Mouse (Mus musculus) T-helper 1 cell (primary cell): ENCODE measurements around the gene Cxcl1.
"Not testable (repeated sequence)": the region's sequence is repeated elsewhere in the genome, so short reads cannot be mapped to it uniquely, and the experiment has no call there.

Experiments
- in situ Hi-C: fragments of 300-600 bp; cut with MboI, MseI; formaldehyde crosslinking; loops from one replicate; pipeline ENCODE4 v1.15.1; 2025; ENCODE audit warnings: high pct_unique_total_duplicates

Gene Cxcl1

GRCm38 (mm10) chr5:90890519-90891463, at the start of gene Cxcl1:
Gene Cxcl1, plus strand, starts transcription at chr5:90891241.
- in situ Hi-C loops, result loop anchor here (25.0 kb wide), 1 partner anchor 703 kb away; no protein-coding TSS in a partner anchor

GRCm38 (mm10) chr5:90843891-90844290, 47.1 kb upstream of the Cxcl1 start:
- in situ Hi-C loops, result no loop called here

GRCm38 (mm10) chr5:90850096-90850495, 40.9 kb upstream of the Cxcl1 start:
- in situ Hi-C loops, result not testable (repeated sequence)

GRCm38 (mm10) chr5:90851391-90851790, 39.6 kb upstream of the Cxcl1 start:
- in situ Hi-C loops, result not testable (repeated sequence)

- in situ Hi-C loops, result no loop called here
Measured at GRCm38 (mm10) chr5:90853206-90853605, 37.8 kb upstream of the Cxcl1 start.

- in situ Hi-C loops, result no loop called here
Measured at GRCm38 (mm10) chr5:90855308-90856230, 35.5 kb upstream of the Cxcl1 start.

GRCm38 (mm10) chr5:90857463-90857862, 33.6 kb upstream of the Cxcl1 start:
- in situ Hi-C loops, result no loop called here

GRCm38 (mm10) chr5:90858429-90858828, 32.6 kb upstream of the Cxcl1 start:
- in situ Hi-C loops, result no loop called here

GRCm38 (mm10) chr5:90859031-90859430, 32.0 kb upstream of the Cxcl1 start:
- in situ Hi-C loops, result no loop called here

- in situ Hi-C loops, result no loop called here
Measured at GRCm38 (mm10) chr5:90861876-90862375, 29.1 kb upstream of the Cxcl1 start.

- in situ Hi-C loops, result no loop called here
Measured at GRCm38 (mm10) chr5:90866770-90867169, 24.3 kb upstream of the Cxcl1 start.

- in situ Hi-C loops, result no loop called here
Measured at GRCm38 (mm10) chr5:90872377-90872776, 18.7 kb upstream of the Cxcl1 start.

- in situ Hi-C loops, result loop anchor here (25.0 kb wide), 1 partner anchor 689 kb away; no protein-coding TSS in a partner anchor
Measured at GRCm38 (mm10) chr5:90876045-90876444, 15.0 kb upstream of the Cxcl1 start.

GRCm38 (mm10) chr5:90876471-90877172, 14.4 kb upstream of the Cxcl1 start:
- in situ Hi-C loops, result loop anchor here (25.0 kb wide), 1 partner anchor 689 kb away; no protein-coding TSS in a partner anchor

- in situ Hi-C loops, result loop anchor here (25.0 kb wide), 1 partner anchor 690 kb away; no protein-coding TSS in a partner anchor
Measured at GRCm38 (mm10) chr5:90877173-90877512, 13.9 kb upstream of the Cxcl1 start.

- in situ Hi-C loops, result loop anchor here (25.0 kb wide), 1 partner anchor 692 kb away; no protein-coding TSS in a partner anchor
Measured at GRCm38 (mm10) chr5:90879307-90880014, 11.6 kb upstream of the Cxcl1 start.

GRCm38 (mm10) chr5:90880335-90880850, 10.6 kb upstream of the Cxcl1 start:
- in situ Hi-C loops, result loop anchor here (25.0 kb wide), 1 partner anchor 693 kb away; no protein-coding TSS in a partner anchor

GRCm38 (mm10) chr5:90881021-90881420, 10.0 kb upstream of the Cxcl1 start:
- in situ Hi-C loops, result loop anchor here (25.0 kb wide), 1 partner anchor 694 kb away; no protein-coding TSS in a partner anchor

GRCm38 (mm10) chr5:90881682-90882081, 9.4 kb upstream of the Cxcl1 start:
- in situ Hi-C loops, result loop anchor here (25.0 kb wide), 1 partner anchor 694 kb away; no protein-coding TSS in a partner anchor

- in situ Hi-C loops, result loop anchor here (25.0 kb wide), 1 partner anchor 695 kb away; no protein-coding TSS in a partner anchor
Measured at GRCm38 (mm10) chr5:90882146-90882545, 8.9 kb upstream of the Cxcl1 start.
